Mouse (Mus musculus): ENCODE data around the gene Gpr19.

- TF ChIP-seq CTCF (IDR thresholded peaks at IDR 0.05; ENCODE audit: low read depth), result no peak
- no peak for TF ChIP-seq EP300 (IDR thresholded peaks at IDR 0.05; ENCODE audit: low read depth)
These were observed 52.1 kb downstream of the Gpr19 start for GRCm38 (mm10) chr6:134846308-134846707.

Measured in liver, postnatal 0 days (tissue).